Mouse (Mus musculus): ENCODE data around the gene Rexo4.

The Rexo4 gene

DNA sequence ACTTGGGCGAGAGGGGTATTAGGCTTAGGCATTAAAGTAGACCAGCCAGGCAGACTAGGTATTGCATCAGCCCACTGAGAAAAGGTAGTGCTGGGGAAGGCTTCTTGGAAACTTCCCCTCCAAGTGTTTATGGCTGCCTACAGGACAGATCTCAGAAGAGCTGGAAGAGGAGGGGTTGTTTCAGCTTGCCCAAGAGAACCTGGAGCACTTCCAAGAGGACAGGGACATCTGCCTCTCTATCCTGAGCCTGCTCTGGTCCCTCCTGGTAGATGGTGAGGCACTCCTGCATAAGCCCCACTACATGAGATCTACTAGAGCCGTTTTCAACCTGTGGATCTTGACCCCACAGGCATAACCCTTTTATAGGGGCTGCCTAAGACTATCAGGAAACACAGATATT lies 13.8 kb downstream of the Rexo4 start:
- DNase-seq (ENCODE audit: low read depth, low spot score) = peak; percentile 54

DNA sequence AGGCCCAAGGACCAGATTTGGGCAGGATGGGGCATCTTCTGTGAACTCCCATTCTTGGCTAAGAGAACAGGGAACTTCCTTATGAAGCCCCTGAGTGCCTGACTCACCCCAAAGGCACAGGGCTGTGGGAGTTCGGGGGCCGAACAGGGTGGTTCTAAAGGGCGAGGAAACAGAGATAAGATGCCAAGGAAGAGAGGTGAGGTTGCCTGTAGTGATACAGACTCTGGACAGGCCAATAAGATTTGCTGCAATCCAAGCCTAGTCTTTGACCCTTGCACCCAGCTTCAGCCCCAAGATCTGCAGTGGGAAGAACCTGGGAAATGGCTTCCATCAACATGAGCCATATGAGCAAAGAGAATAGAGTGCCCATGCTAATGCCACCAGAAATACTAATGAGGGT lies 20.9 kb downstream of the Rexo4 start:
- DNase-seq (ENCODE audit: low read depth, low spot score) = no peak

DNA sequence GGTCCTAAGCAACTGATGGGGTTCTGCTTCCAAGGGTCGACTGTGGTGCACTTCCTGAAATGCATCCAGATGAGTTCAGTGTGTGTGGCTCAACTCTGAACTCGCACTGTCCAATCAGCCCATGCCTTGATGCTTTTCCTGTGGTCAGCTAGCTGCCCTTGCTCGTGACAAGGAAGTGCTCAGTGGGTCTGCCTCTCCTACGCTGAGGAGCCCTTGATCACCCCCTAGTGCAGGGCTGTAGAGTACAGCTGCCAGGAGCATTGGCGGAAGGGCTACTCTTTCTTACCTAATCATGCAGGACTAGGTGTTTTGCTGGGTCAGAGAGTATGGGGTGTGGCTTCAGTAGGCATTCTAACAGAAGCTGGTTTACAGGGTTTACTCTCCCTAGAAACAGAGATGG lies 22.6 kb downstream of the Rexo4 start:
- no peak for DNase-seq (ENCODE audit: low read depth, low spot score)

DNA sequence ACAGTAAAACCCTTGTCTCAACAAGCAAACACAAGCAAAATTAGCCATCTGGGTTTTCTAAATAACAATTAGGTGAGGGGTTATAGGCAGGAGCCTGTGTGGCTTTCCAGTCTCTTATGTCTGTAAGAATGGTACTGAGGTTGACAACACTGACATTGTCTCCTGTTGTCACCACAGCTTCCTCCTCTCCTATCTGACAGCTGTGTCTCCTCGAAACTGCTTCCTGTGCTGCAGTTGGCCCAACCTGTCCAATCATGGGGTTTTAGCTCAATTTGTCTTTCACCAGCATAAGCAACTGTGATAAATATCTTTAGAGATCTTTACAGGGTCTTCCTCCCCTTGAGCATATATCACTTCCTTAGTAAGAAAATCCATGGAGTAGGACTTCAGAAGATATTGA lies 27.8 kb downstream of the Rexo4 start:
- no peak for DNase-seq (ENCODE audit: low read depth, low spot score)

DNA sequence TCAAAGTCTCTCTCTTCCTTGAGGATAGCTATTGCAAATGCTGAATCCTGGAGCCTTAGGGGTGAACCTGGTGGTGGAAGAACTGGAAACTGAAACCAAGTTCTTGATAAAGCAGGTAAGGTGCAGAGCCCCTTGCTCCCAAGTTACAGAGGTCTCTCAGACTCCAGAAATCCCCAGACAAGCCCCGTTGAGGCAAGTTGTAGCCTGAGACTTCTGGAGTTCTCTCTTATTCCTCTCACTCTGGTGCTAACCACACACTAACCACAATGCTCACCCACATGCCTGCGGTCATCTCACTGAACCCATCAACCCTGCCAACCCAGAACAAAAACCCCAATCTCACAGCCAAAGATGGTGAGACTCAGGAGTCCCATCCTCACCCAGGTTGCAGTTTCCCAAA lies 28.9 kb downstream of the Rexo4 start:
- DNase-seq (ENCODE audit: low read depth, low spot score) = no peak

DNA sequence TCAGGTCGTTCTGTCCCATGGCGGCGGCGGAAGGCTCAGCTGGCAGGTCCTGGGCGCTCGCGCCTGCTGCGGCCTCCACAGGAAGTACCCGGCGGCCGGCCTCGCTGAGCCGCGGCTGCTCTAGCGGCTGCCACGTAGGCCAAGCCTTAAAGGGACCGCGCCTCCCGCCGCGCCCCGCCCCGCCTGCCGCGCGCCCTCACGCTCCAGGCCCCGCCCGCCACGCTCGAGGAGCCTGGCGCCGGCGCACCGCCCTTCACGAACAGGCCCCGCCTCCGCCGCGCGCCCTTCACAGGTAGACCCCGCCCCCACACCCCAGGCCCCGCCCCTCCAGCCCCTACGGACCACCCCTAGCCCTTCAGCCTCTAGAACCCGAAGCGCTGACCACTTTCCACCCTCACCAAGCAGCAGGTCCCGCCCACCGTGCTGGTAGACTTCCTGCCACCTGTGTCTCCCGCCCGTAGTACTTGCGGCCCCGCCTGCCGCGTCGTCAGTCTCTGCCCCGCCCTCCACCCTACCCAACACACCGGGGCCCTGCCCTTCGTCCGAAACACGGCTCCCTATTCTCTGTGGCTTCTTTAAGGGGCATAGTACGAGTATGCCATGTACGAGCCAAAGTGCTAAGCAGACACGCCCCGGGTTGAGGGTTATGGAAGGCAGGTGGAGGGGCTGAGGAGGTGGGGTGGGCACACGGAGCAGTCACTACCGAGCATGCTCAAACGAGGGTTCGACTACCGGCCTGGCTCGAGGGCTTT lies 30.7 kb downstream of the Rexo4 start, which contains the start of the genes Surf4 and Stkld1:
Surf4 (minus strand) TSS at position 625 of the 752 bp plus-strand sequence.
Stkld1 (plus strand) TSS at position 744 of the 752 bp plus-strand sequence.
- peak; percentile 96 for DNase-seq (ENCODE audit: low read depth, low spot score)

DNA sequence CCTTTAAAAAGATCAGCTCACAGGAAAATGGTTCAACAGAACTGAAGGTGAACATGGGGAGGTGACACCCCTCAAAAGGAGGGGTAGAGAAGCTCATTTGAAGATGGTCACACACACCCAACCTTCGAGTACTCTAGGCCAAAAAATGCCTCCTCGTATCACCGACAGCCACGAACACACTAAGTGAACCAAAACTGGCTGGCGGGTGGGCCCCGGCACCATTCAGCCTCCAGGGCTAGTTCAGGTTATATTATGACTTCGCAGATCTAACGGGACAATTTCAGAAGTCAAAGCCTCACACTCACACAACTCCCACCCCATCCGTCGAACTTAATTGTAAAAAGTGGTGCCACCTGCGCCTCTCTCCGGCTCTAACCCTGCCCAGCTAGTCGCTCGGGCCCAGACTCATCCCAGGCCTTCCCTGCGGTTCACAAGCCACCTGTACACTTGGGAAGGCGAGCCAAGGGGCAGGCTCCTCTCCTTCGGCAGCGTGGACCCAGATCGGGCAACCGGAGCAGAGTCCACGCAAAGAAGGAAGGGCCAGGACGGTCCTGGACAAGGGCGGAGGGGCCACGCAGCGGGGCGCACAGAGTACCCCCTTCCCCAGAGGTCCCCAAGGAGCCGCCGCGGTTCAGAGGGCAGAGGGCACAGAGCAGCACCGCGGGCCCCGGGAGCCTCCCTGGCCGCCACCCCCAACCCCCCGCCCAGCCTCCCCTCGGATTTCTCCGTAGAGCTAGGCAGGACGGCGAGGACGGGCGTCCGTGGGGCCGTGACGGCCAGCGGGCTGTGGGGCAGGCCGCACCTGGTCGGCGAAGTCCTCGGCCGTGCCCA lies 31.5 kb downstream of the Rexo4 start:
- DNase-seq (ENCODE audit: low read depth, low spot score) = peak; percentile 39

DNA sequence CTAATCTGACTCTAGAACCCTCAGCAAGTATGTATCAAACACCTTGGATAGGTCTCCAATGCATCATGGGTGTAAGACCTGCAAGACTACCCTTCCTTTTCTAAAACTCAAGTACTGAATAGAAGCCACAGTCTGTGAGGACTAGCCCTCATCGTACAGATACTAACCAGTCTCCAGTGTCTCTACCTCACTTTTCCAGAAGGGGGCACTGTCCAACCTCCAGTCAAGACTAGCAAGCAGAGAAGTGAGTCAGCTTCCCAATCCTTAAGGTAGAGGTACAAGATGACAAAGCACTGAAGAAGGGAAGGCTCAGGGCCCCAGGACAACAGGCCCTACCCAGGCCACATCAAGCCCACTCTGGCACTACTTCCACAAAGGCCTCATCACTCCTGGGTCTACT lies 33.8 kb downstream of the Rexo4 start:
- DNase-seq (ENCODE audit: low read depth, low spot score) = peak; percentile 91

DNA sequence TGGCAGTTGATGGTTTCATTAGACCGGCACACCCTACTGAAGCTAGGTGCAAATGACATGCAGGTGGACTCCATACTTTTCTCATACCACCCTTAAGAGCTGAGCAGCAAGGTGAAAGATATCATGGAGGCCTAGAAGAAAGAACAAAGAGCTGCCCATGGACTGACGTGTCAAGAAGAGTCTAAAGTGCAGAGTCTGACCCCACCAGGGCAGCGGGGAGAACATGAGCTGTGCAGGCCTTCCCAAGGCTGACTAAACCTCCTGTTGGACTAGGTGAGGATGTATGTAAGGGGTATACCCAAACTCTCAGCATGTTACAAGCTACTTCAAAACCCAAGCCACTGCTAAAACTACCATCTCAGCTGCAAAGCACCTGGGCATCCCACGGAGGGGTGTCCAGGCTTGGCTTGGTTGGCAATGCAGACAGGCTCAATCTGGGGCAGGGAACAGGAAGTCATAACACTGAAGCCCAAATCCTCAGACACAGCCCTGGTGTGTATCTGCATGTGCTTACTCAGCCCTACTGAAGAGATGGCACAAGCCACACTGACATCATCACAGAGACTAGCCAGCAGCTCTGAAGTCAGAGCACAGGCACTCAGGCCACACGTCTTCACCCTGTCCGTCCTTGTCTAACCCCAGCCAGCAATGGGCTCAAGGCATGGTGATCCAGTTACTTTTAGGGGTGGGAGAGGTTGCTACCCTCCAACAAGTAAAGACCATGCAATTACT lies 36.3 kb downstream of the Rexo4 start:
- no peak for DNase-seq (ENCODE audit: low read depth, low spot score)

DNA sequence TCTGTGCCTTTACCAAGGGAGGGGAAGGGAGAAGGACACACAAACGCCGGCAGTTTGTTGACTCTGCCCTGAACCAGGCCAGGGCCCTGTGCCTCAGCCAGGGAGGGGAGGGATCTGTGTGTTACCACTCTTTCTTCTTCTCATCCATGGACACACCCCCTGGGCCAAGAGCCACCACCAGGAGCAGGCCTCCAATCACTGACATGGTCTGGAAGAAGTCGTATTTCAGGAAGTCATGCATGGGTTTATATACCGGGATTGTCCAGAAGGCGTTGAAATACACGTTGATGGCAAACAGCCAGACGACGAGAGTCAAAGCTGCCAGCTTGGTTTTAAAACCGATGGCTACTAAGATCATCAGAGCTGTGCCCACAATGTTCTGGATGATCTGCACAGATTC lies 42.4 kb downstream of the Rexo4 start:
- no peak for DNase-seq (ENCODE audit: low read depth, low spot score)

DNA sequence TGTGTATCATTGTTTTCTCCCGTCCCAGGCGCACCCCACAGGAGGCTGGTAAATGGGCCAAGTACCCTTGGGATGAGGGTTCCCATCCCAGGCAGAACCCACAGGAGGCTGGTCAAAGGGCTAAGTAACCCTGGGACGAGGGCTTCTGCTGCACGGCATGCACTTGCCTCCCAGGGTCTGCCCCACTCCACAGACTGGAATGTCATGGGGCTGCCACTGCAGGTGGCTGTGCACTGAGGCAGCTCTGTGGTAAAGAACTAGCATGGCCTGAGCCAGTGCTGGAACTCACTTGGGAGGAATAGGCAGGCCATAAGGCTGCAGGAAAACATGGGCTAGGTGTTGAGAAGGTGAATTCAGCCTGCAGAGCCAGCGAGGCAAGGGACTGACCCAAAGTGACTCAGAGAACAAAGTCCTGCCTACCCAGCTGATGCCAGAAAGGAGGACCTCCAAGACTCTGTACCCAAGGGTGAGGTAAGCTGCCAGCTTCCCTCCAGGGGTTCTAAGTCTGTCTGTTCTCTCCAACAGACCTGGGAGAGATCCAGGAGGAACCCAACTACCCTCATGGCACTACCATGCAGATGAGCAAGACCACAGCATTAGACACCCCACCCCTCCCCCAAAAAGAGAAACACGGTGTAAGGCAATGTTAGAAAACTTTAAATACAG lies 43.9 kb downstream of the Rexo4 start:
- no peak for DNase-seq (ENCODE audit: low read depth, low spot score)

DNA sequence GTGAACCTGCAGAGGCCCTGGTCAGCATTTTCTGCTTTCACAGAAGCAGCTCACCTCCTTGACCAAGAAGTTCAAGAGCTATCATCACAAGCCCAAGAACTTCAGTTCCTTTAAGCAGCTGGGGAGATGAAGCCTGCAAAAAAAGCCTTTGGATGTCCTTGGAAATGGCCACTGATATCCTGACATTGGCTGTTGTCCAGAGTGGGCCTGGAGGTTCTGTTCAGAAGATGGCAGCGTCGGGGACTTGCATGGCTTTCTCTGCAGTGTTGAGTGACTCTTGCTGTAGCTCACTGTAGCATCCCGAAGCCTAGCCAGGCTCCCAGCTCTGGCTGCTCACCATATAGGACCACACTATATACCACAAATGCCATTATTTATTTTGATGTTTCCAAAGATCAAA lies 44.5 kb downstream of the Rexo4 start:
- DNase-seq (ENCODE audit: low read depth, low spot score) = no peak

DNA sequence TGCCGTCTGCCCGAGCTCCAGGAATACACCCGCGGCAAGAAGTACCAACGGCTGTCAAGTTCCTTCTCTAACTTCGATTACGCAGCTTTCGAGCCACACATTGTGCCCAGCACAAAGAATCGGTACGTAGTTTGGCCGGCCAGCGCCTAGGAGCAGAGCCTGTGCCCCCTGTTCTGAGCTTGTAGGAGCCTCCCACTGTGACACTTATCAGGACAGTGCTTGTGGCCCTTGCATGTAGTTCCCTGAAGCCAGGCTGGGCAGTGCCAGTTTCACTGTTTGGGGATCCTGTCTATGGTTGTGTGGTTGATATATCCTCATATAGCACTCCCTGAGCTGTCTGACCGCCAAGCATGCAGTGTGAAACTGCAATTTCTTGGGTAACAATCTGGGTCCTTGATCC lies 47.4 kb downstream of the Rexo4 start:
- DNase-seq (ENCODE audit: low read depth, low spot score) = no peak

DNA sequence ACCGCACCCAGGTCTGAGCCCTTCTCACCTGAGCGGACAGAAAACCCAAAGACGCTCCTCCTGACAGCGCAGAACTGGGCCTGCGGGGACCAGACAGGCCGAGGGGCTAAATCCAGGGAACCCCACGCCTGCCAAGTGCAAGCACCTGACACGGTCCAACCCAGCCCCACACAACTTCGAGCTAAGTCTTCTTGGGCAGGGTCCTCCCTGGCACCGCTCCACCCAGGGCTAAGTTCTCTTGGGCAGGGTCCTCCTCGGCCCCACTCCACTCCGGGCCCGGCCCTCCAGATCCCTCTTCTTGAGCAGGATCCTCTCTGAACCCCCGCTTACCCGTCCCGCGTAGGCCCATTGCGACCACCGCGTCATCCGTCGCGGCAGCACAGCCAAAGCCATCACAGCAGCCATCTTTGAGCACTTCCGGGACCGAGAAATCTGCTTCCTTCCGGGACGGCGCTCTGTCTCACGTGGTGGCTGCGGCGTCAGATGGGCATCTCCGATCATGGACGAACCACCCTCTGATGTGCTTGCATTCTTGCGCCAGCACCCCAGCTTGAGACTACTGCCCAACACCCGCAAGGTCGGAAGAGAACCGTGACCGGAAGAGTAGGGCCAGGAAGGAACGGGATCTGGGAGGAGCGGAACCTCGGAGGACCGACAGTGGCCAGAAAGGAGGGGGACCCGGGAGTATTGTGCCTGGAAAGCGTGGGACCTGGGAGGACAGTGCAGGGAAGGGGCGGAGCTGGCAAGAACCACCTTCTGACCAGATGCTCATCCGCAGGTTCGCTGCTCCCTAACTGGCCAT lies 48.1 kb downstream of the Rexo4 start, which contains the start of the genes Surf2 and Surf1:
Surf2 (plus strand) TSS at position 441 of the 802 bp plus-strand sequence.
Surf1 (minus strand) TSS at position 604 of the 802 bp plus-strand sequence.
- DNase-seq (ENCODE audit: low read depth, low spot score) = peak; percentile 95

DNA sequence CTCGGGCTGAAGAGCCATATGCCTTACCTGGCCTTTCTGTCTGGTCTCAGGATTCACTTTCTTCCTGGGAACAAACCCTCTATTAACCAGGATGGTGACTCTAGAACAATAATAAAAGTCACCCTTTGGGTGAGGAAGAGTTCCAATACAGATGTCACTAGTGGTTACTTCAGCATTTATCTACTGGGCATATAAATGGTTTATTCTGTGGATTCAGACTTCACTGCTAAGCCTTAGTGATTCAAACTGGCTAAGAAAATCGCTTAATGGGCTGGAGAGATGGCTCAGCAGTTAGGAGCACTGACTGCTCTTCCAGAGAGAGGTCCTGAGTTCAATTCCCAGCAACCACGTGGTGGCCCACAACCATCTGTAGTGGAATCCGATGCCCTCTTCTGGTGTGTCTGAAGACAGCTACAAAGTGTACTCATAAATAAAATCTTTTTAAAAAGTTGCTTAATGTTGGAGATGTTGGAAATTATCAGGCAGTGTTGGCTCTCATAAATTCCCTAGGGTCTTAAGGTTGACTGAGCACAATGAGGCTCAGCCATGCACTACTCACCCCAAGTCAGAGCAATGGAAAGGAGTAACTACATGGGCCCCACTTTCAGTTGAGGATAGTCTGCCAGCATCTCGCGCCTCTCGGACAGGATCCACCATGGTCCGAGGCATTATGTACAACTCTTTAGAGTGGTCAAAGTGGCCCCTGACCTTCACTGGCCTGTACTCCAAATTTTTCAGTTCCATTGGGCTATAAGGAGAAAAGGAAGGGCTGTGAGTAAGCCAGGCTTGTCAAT lies 49.8 kb downstream of the Rexo4 start:
- no peak for DNase-seq (ENCODE audit: low read depth, low spot score)

DNA sequence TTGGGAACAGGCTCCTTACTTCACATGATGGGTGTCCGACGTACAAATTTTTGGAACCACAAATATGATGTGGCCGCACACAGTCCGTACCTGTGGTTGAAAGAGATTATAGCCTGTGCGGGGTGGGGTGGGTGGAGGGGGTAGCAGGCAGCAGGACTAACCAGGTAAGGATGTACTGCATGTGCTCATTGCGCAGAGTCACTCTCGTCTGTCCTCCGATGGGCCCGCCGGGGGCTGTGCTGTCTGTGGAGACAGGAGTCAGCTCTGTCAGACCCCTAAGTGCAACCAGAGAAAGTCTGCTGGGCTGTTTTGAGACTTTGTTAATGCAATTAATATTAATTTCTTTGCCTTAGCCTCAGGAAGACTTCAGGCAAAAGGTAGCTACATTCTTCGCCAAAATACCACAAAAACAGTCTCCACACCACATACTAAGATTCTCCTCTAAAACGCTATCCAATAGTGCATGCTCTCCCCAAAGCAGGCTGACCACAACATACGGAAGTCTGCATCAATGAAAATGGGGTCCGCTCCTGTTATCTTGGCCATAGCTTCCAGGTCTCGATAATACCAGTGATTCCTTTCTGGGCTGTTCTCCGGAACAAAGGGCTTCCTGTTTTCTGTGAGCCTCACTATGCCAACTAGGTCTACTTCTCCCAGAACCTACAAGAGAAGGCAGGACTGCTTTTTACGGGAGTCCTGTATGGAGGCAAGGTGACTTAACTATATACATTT lies 50.6 kb downstream of the Rexo4 start:
- no peak for DNase-seq (ENCODE audit: low read depth, low spot score)

DNA sequence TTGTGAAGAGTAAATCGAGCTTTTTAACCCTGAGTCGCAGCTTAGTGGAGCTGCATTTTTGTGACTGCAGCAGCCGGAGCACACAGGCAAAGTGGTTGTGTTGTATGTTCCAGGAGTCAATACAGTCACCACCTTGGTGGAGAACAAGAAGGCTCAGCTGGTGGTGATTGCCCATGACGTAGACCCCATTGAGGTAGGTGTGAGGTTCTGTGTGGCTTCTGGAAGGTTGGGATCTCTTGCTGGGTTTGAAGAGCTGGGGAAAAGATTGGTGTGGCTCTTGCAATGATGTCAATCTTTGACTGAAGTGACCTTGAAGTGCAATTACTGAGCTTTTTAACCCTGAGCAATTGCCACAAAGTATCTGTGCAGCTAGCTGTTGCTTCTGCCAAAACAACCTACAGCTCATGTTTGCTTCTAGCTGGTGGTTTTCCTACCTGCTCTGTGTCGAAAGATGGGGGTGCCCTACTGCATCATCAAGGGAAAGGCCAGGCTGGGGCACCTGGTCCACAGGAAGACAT lies 51.9 kb downstream of the Rexo4 start:
- DNase-seq (ENCODE audit: low read depth, low spot score) = no peak

DNA sequence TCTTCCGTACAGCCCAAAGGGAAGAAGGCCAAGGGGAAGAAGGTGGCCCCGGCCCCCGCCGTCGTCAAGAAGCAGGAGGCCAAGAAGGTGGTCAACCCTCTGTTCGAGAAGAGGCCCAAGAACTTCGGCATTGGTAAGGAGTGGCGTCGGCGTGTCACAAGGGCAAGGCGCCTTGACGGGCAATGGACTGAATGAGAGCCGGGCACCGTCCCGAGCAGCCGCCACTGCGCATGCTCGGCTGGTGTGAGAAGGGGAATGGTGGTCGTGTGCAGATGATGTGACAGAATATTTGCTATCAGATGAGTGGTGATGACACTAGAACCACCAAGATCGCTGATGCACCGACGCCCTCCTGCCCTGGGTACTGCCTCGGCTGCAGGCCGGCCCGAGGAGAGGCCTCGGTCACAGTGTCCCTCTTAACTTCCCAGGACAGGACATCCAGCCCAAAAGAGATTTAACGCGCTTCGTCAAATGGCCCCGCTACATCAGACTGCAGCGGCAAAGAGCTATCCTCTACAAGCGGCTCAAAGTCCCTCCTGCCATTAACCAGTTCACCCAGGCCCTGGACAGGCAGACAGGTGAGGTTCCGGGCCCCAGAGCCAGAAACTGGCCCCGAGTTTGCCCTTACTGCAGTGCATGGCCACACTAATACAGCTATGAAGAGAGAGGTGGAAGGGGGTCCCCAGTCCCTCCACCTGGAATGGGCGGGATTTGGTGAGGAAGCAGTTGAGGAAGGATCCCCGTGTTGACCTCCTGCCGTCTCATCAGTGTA lies 53.0 kb downstream of the Rexo4 start:
- peak; percentile 55 for DNase-seq (ENCODE audit: low read depth, low spot score)

Measured in brain, adult 2 months (tissue).